Comparison of ENCODE assay signal across 8 mouse cellular contexts in genomic region chr7:98572223-98572868, GRCm38 (mm10).
DNase-seq lines count a peak whose midpoint lies in the region; ATAC-seq and TF ChIP-seq lines count a peak whose summit lies in the region.

No protein-coding gene starts in this region.

- H3K4me1 ChIP-seq in kidney, embryonic 16.5 days (ENCODE audit: insufficient read depth, low read length): peaks cover 49% of the 10 kb centered on the region
- H3K4me1 ChIP-seq in forebrain, postnatal 0 days (ENCODE audit: insufficient read depth): no peaks in the 10 kb centered on the region

- H3K4me3 ChIP-seq in kidney, embryonic 16.5 days (ENCODE audit: low read length): no peak overlapping the region
- H3K4me3 ChIP-seq in forebrain, postnatal 0 days (ENCODE audit: low read depth, low read length): no peak overlapping the region

- ATAC-seq in kidney, embryonic 16.5 days (ENCODE audit: low FRiP score, low TSS enrichment): peak; percentile 76
- ATAC-seq in forebrain, postnatal 0 days: no peak

- 18% methylated on average over 10 of the region's 10 CpGs for WGBS in kidney, embryonic 16.5 days
- 59% methylated on average over 10 of the region's 10 CpGs for WGBS in forebrain, postnatal 0 days

- no peaks in the 10 kb centered on the region for H3K9me3 ChIP-seq in kidney, embryonic 16.5 days (ENCODE audit: low read length)
- no peaks in the 10 kb centered on the region for H3K9me3 ChIP-seq in forebrain, postnatal 0 days (ENCODE audit: low read length)

- no peaks in the 10 kb centered on the region for H3K27me3 ChIP-seq in kidney, embryonic 16.5 days (ENCODE audit: insufficient read depth, low read length)
- H3K27me3 ChIP-seq in forebrain, postnatal 0 days (ENCODE audit: insufficient read depth, low read length): no peaks in the 10 kb centered on the region

- peak overlapping the region; percentile 97 for H3K27ac ChIP-seq in kidney, embryonic 16.5 days (ENCODE audit: low read length)
- no peak overlapping the region for H3K27ac ChIP-seq in forebrain, postnatal 0 days (ENCODE audit: low read depth, low read length)

- DNase-seq in adrenal gland, adult (ENCODE audit: inconsistent age in 2 of 2, low spot score in 1 of 2): peak; percentile 64 to 81
- no peak for DNase-seq in adrenal gland, adult 18-20 months (ENCODE audit: low spot score in 2 of 2)
- peak; percentile 85 to 90 for DNase-seq in heart, adult 9 months (ENCODE audit: low spot score in 2 of 2)
- peak; percentile 83 for DNase-seq in lung, postnatal 36 days
- DNase-seq in cerebellum, postnatal 14 days: no peak
- DNase-seq in forebrain, postnatal 0 days: no peak
- no peak for DNase-seq in thymus, postnatal 25 days

- TF ChIP-seq CTCF in forebrain, postnatal 0 days (IDR thresholded peaks at IDR 0.05; ENCODE audit: low read depth): no peak

- no peak overlapping the region for H3K4me2 ChIP-seq in kidney, embryonic 16.5 days (replicated peaks; ENCODE audit: low read depth, low read length)
- no peak overlapping the region for H3K4me2 ChIP-seq in forebrain, postnatal 0 days (ENCODE audit: low read depth)

- H3K9ac ChIP-seq in kidney, embryonic 16.5 days (replicated peaks; ENCODE audit: low read length): 0 out of 2 replicates have a peak overlapping the region, but pooled peaks have one; percentile 26
- H3K9ac ChIP-seq in forebrain, postnatal 0 days: no peak overlapping the region

- H3K36me3 ChIP-seq in kidney, embryonic 16.5 days (ENCODE audit: insufficient read depth, low read length): no peaks in the 10 kb centered on the region
- no peaks in the 10 kb centered on the region for H3K36me3 ChIP-seq in forebrain, postnatal 0 days (ENCODE audit: insufficient read depth)

Comparison
In these comparisons a context has a peak if more than half of its experiments do, and no peak if none do; other contexts are left out.
1. DNase-seq: peak in adrenal gland, adult (2 of 2), heart, adult 9 months (2 of 2) and lung, postnatal 36 days (single experiment); none in adrenal gland, adult 18-20 months (0 of 2), cerebellum, postnatal 14 days (0 of 2), forebrain, postnatal 0 days (single experiment) and thymus, postnatal 25 days (single experiment).